In genomic region chr4:97787515-97787914, GRCm38 (mm10) we compare ENCODE assay signal across 16 mouse cellular contexts. TPM values are rescaled to one million over a fixed set of nuclear protein-coding genes. Genes with fewer than 3 reads are reported as not detected.
DNase-seq lines count a peak whose midpoint lies in the region; ATAC-seq and TF ChIP-seq lines count a peak whose summit lies in the region.
"Had no signal": no experiment of that assay in that cellular context is flagged by ENCODE, and none has a peak within 500 bp of the region (broad histone marks: within the 10 kb centered on the region; RNA-seq: fewer than 3 reads in every experiment).

No protein-coding gene starts in this region.

- H3K9ac ChIP-seq in lung, embryonic 15.5 days: no peak overlapping the region
- no peak overlapping the region for H3K9ac ChIP-seq in hindbrain, postnatal 0 days (replicated peaks; ENCODE audit: low read length)
- H3K9ac ChIP-seq: heart, embryonic 15.5 days; limb, embryonic 15.5 days had no signal

- TF ChIP-seq CTCF in lung, adult 2 months (IDR thresholded peaks at IDR 0.05; ENCODE audit: insufficient read depth, low read length): no peak
- TF ChIP-seq CTCF in hindbrain, postnatal 0 days (IDR thresholded peaks at IDR 0.05; ENCODE audit: low read depth): no peak

- no peak overlapping the region for H3K4me3 ChIP-seq in lung, embryonic 15.5 days
- H3K4me3 ChIP-seq in lung, adult 2 months (replicated peaks; ENCODE audit: extremely low read depth, low read depth, low read length): no peak overlapping the region
- no peak overlapping the region for H3K4me3 ChIP-seq in hindbrain, postnatal 0 days (ENCODE audit: low read length)
- H3K4me3 ChIP-seq: heart, embryonic 15.5 days; limb, embryonic 15.5 days had no signal

- H3K27me3 ChIP-seq in lung, embryonic 15.5 days: no peaks in the 10 kb centered on the region
- no peaks in the 10 kb centered on the region for H3K27me3 ChIP-seq in hindbrain, postnatal 0 days (ENCODE audit: insufficient read depth, low read length)
- H3K27me3 ChIP-seq: heart, embryonic 15.5 days; limb, embryonic 15.5 days had no signal

- WGBS in lung, embryonic 15.5 days: 59% methylated on average over 3 of the region's 3 CpGs
- WGBS in lung, adult 2 months: 54% methylated on average over 3 of the region's 3 CpGs
- 46% methylated on average over 3 of the region's 3 CpGs for WGBS in hindbrain, postnatal 0 days

- no peak overlapping the region for H3K4me2 ChIP-seq in lung, embryonic 15.5 days
- peak overlapping the region; percentile 51 for H3K4me2 ChIP-seq in hindbrain, postnatal 0 days (ENCODE audit: low read depth, low read length)
- H3K4me2 ChIP-seq: heart, embryonic 15.5 days; limb, embryonic 15.5 days had no signal

- peaks cover 30% of the 10 kb centered on the region for H3K4me1 ChIP-seq in lung, embryonic 15.5 days
- peaks cover 8% of the 10 kb centered on the region for H3K4me1 ChIP-seq in lung, adult 2 months (ENCODE audit: control insufficient read depth, insufficient read depth, low read length)
- H3K4me1 ChIP-seq in hindbrain, postnatal 0 days (ENCODE audit: insufficient read depth, low read length): peaks cover 5% of the 10 kb centered on the region; the same call in 1 of the 2 replicates

- no peak for TF ChIP-seq POLR2A in lung, adult 2 months (IDR thresholded peaks at IDR 0.05; ENCODE audit: borderline replicate concordance, extremely low read depth, low read depth, low read length)

- peak; percentile 59 to 68 for DNase-seq in frontal cortex, adult 2 months (ENCODE audit: extremely low spot score in 1 of 2, low spot score in 1 of 2)
- DNase-seq in frontal cortex, postnatal 25 days (ENCODE audit: low spot score in 2 of 2): no peak
- no peak for DNase-seq in lung, adult 2 months
- peak; percentile 54 for DNase-seq in cerebellum, adult 8-10 months
- no peak for DNase-seq in hindbrain, postnatal 0 days (ENCODE audit: low spot score)
- no peak for DNase-seq in thymus, postnatal 0 days (ENCODE audit: low spot score)
- DNase-seq: adrenal gland, postnatal 36 days; gastrocnemius, postnatal 36 days; kidney, postnatal 14 days had no signal

- ATAC-seq in lung, embryonic 15.5 days (ENCODE audit: borderline replicate concordance, extremely low read depth, low FRiP score, low TSS enrichment): peak; percentile 69; the same call in 1 of the 2 replicates
- peak; percentile 73 for ATAC-seq in hindbrain, postnatal 0 days
- ATAC-seq in inflammation-experienced regulatory T-cells, adult 6 months: no peak

- no peaks in the 10 kb centered on the region for H3K9me3 ChIP-seq in lung, embryonic 15.5 days
- H3K9me3 ChIP-seq in hindbrain, postnatal 0 days (ENCODE audit: low read length): no peaks in the 10 kb centered on the region
- H3K9me3 ChIP-seq: heart, embryonic 15.5 days; limb, embryonic 15.5 days had no signal

- 0 out of 2 replicates have a peak overlapping the region, but pooled peaks have one; percentile 0 for H3K27ac ChIP-seq in lung, embryonic 15.5 days
- H3K27ac ChIP-seq in hindbrain, postnatal 0 days: peak overlapping the region; percentile 7; the same call in 1 of the 2 replicates
- H3K27ac ChIP-seq: heart, embryonic 15.5 days; limb, embryonic 15.5 days had no signal

- peaks cover 32% of the 10 kb centered on the region for H3K36me3 ChIP-seq in lung, embryonic 15.5 days
- peaks cover 8% of the 10 kb centered on the region; the same call in 1 of the 2 replicates for H3K36me3 ChIP-seq in hindbrain, postnatal 0 days (ENCODE audit: insufficient read depth, low read length)

RNA-seq across cellular contexts. Expression of gene E130114P18Rik, which starts 9.6 kb away (rescaled TPM):
- 14.7 and 22.6 TPM in 2 replicates for polyA plus RNA-seq in frontal cortex, adult 2 months (2012; rRNA removed)
- polyA plus RNA-seq in lung, embryonic 15.5 days (2015; fragmentation: Nextera tagmentation; extraction: Ambion mirVana): 0.44 and 0.99 TPM in 2 replicates
- polyA plus RNA-seq in lung, adult 2 months (2012; rRNA removed): 0.17 TPM in 1 of 2 replicates, not detected in the other
- 17.1 and 22.3 TPM in 2 replicates for total RNA-seq in hindbrain, postnatal 0 days (2014; rRNA removed)
- polyA plus RNA-seq in hindbrain, postnatal 0 days (2015; fragmentation: Nextera tagmentation; extraction: Ambion mirVana): 31.6 and 37.8 TPM in 2 replicates
- 0.54 and 0.79 TPM in 2 replicates for polyA plus RNA-seq in thymus, postnatal 0 days (2015; fragmentation: Nextera tagmentation; extraction: Ambion mirVana)
- not detected for polyA plus RNA-seq in inflammation-experienced regulatory T-cells, adult 6 months (2017; shearing (Covaris generic))
- total RNA-seq: adrenal gland, postnatal 36 days; megakaryocyte, adult 5-6 weeks; MEL had no signal
- polyA plus RNA-seq: small intestine, adult 2 months had no signal

RNA-seq across cellular contexts. Expression of gene Nfia, which starts 15.0 kb away (rescaled TPM):
- polyA plus RNA-seq in frontal cortex, adult 2 months (2012; rRNA removed): 20.4 and 24.3 TPM in 2 replicates
- 44.8 and 50.2 TPM in 2 replicates for polyA plus RNA-seq in lung, embryonic 15.5 days (2015; fragmentation: Nextera tagmentation; extraction: Ambion mirVana)
- 52.7 and 57.7 TPM in 2 replicates for polyA plus RNA-seq in lung, adult 2 months (2012; rRNA removed)
- total RNA-seq in hindbrain, postnatal 0 days (2014; rRNA removed): 73.5 and 97.2 TPM in 2 replicates
- polyA plus RNA-seq in hindbrain, postnatal 0 days (2015; fragmentation: Nextera tagmentation; extraction: Ambion mirVana): 71.0 and 76.8 TPM in 2 replicates
- 16.5 and 18.7 TPM in 2 replicates for polyA plus RNA-seq in thymus, postnatal 0 days (2015; fragmentation: Nextera tagmentation; extraction: Ambion mirVana)
- polyA plus RNA-seq in inflammation-experienced regulatory T-cells, adult 6 months (2017; shearing (Covaris generic)): 10 to 100 TPM; 11.0 to 19.2 (median 15.7) TPM

Comparison
In these comparisons a context has a peak if more than half of its experiments do, and no peak if none do; other contexts are left out.
1. DNase-seq: peak in frontal cortex, adult 2 months (2 of 2) and cerebellum, adult 8-10 months (single experiment); none in frontal cortex, postnatal 25 days (0 of 2), lung, adult 2 months (single experiment), hindbrain, postnatal 0 days (single experiment) and thymus, postnatal 0 days (single experiment).